Mouse (Mus musculus): ENCODE results near the gene Pitpna. TPM values are rescaled to one million over a fixed set of nuclear protein-coding genes. Genes with fewer than 3 reads are reported as not detected.

The Pitpna gene
- polyA plus RNA-seq, 1 experiment from 2014 or later = 70.8 TPM

DNA sequence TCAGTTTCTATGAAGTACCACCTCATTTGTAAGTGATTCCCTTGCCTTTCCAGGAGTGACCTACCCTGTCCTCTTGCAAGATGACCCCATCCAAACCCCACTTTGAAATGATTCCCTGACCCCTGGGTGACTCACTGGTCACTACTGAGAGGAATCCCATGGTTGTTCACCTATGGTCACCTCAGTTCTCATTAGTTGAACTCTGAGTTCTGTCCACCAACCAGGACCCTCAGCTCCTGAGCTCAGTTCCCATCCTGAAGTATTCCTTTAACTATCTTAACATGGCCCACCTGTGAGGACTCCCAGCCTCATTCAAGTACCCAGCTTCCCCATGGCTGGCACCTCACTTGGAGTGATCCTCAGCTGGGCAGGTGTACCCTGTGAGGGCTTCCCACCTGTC is 69.9 kb downstream of the Pitpna start:
- H3K36me3 ChIP-seq (ENCODE audit: poor library complexity, severe bottlenecking) = peaks cover 23% of the 10 kb centered on the region; the same call in 1 of the 2 replicates
- H3K9ac ChIP-seq = no peak overlapping the region
- no peak overlapping the region for H3K4me3 ChIP-seq
- no peak overlapping the region for H3K4me2 ChIP-seq
- H3K4me1 ChIP-seq = peaks cover 33% of the 10 kb centered on the region
- peaks cover 38% of the 10 kb centered on the region for H3K27me3 ChIP-seq
- H3K27ac ChIP-seq = no peak overlapping the region
- no peak for ATAC-seq
- no peaks in the 10 kb centered on the region for H3K9me3 ChIP-seq (replicated peaks)

DNA sequence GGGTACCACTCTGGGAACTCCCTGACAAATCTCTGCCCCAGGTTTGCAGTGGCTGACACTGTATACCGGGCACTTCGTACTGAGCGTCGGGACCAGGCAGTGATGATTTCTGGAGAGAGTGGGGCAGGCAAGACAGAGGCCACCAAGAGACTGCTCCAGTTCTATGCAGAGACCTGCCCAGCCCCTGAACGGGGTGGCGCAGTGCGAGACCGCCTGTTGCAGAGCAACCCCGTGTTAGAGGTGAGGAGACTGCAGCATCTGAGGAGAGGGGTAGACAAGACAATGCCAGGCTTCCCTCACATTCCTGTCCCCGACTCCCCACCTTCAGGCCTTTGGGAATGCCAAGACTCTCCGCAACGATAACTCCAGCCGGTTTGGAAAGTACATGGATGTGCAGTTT is 70.4 kb downstream of the Pitpna start:
- Histone ChIP-seq H3K4me2 (no peak overlapping the region), H3K9ac (no peak overlapping the region), H3K36me3 (ENCODE audit: poor library complexity, severe bottlenecking) (peaks cover 24% of the 10 kb centered on the region; the same call in 1 of the 2 replicates), H3K9me3 (replicated peaks) (no peaks in the 10 kb centered on the region), H3K27ac (no peak overlapping the region), H3K4me3 (no peak overlapping the region), H3K4me1 (peaks cover 29% of the 10 kb centered on the region), H3K27me3 (peaks cover 34% of the 10 kb centered on the region)
- WGBS = 92% methylated on average over 13 of the region's 13 CpGs
- no peak for ATAC-seq

DNA sequence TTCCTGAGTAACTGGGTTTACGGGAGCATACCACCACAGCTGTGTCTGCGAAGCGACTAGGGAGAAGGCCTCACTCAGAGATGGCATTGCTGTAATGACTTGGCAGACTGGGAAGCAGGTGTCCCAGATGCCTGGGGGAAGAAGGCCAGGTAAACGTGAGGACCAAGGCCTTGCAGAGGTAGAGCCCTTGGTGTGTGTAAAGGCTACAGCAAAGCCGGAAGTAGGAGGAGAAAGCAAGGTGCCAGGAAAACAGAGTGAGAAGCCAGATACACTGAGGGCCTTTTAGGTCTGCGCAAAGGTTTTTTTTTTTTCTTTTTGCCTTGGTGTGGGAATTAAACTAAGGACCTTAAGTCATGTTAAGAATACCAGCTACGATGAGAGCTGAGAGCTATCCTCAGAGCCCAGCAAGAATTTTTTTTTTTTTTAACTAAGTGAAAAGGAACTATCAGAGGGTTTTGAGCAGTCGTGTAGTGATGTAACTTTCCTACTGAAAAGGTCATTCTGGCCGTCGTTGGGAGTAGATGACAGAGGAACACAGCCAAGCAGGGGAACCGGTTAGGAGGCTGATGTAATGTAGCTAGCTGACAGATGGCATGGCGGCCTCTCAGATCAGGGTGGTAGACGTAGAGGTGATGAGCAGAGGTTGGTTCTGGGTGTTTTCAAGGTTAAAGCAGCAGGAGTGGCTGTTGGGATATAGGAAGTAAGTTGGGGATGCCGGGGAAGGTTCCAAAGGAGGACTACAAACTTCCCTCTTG is 71.3 kb downstream of the Pitpna start:
- H3K4me3 ChIP-seq = no peak overlapping the region
- WGBS = 83% methylated on average over 14 of the region's 14 CpGs
- H3K9me3 ChIP-seq (replicated peaks) = no peaks in the 10 kb centered on the region

DNA sequence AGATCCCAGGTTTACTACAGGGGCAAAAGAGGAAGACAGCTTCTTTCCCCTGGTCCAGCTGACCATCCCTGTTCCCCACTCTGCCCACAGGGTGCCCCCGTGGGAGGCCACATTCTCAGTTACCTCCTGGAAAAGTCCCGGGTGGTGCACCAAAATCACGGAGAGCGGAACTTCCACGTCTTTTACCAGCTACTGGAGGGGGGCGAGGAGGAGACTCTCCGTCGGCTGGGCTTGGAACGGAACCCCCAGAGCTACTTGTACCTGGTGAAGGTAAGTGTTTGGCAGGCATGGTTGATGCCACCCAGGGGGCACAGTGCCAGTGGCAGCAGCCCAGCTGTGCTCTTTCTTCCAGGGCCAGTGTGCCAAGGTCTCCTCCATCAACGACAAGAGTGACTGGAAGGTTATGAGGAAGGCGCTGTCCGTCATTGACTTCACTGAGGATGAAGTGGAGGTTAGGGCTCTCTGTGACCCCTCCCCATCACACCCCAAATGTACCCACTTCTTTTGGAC is 72.2 kb downstream of the Pitpna start:
- Histone ChIP-seq H3K9ac (no peak overlapping the region), H3K4me2 (no peak overlapping the region), H3K9me3 (replicated peaks) (no peaks in the 10 kb centered on the region), H3K36me3 (ENCODE audit: poor library complexity, severe bottlenecking) (peaks cover 24% of the 10 kb centered on the region; the same call in 1 of the 2 replicates), H3K4me1 (peaks cover 15% of the 10 kb centered on the region), H3K27me3 (peaks cover 15% of the 10 kb centered on the region), H3K4me3 (no peak overlapping the region), H3K27ac (no peak overlapping the region)
- WGBS = 95% methylated on average over 12 of the region's 12 CpGs
- ATAC-seq = no peak

More for the DNA sequence above, 71.3 kb downstream of the Pitpna start:
- Histone ChIP-seq H3K4me2 (no peak overlapping the region), H3K36me3 (ENCODE audit: poor library complexity, severe bottlenecking) (peaks cover 24% of the 10 kb centered on the region; the same call in 1 of the 2 replicates), H3K9ac (no peak overlapping the region), H3K27ac (no peak overlapping the region), H3K27me3 (peaks cover 25% of the 10 kb centered on the region), H3K4me1 (peaks cover 20% of the 10 kb centered on the region)
- ATAC-seq = no peak

DNA sequence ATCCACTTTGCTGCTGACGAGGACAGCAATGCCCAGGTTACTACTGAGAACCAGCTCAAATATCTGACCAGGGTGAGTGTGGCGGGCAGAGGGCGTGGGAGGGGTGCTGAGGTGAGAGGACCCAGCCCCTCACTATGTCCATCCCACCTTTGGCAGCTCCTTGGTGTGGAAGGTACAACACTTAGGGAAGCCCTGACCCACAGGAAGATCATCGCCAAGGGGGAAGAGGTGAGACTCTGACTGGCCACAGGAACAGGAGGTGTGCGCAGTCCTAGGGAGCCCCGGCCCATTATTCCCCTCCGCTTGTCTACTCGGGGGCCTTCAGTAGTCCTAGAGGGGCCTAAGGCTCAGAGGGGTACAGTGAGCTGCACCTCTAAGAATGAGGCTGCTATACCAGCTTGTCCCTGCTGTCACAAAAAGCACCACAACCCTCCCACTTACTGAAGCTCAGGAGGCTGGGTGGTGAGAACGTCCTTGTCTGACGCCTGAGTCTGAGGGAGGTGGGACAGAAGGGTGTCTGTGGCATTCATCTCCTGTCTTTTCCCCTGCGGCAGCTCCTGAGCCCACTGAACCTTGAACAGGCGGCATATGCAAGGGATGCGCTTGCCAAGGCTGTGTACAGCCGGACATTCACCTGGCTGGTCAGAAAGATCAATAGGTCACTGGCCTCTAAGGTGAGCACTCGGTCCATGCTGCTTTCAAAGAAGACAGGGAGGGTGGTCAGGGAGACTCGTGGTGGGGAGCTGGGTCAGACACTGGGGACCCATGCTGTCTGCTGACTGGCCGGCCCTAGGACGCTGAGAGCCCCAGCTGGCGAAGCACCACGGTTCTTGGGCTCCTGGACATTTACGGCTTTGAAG is 73.3 kb downstream of the Pitpna start:
- Histone ChIP-seq H3K9me3 (replicated peaks) (no peaks in the 10 kb centered on the region), H3K9ac (no peak overlapping the region; the same call in 1 of the 2 replicates), H3K4me1 (peaks cover 7% of the 10 kb centered on the region; the same call in 1 of the 2 replicates), H3K27ac (no peak overlapping the region), H3K36me3 (ENCODE audit: poor library complexity, severe bottlenecking) (peaks cover 26% of the 10 kb centered on the region; the same call in 1 of the 2 replicates), H3K27me3 (peaks cover 10% of the 10 kb centered on the region), H3K4me2 (no peak overlapping the region), H3K4me3 (no peak overlapping the region)
- ATAC-seq = no peak
- 91% methylated on average over 21 of the region's 21 CpGs for WGBS

DNA sequence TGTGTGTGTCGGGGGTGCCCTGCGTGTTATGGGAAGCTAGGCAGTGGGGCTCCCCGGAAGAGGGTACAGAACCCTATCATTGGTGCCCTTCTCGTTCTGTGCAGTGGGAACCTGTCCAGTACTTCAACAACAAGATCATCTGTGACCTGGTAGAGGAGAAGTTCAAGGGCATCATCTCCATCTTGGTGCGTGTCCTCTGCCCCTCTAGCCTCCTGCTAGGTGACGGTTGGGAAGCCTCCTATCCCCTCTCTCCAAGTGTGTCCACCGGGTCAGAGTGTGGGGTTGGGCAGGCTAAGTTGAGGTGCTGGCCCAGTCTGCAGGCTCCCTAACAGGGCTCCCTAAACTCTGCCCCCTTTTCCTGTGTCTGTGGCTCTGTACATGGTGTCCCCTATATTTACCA is 74.2 kb downstream of the Pitpna start:
- Histone ChIP-seq H3K4me2 (no peak overlapping the region), H3K36me3 (ENCODE audit: poor library complexity, severe bottlenecking) (peaks cover 34% of the 10 kb centered on the region; the same call in 1 of the 2 replicates), H3K9ac (no peak overlapping the region), H3K27me3 (peaks cover 3% of the 10 kb centered on the region; the same call in 1 of the 2 replicates), H3K4me1 (no peaks in the 10 kb centered on the region), H3K27ac (no peak overlapping the region), H3K4me3 (no peak overlapping the region), H3K9me3 (replicated peaks) (no peaks in the 10 kb centered on the region)
- WGBS = 88% methylated on average over 7 of the region's 7 CpGs
- no peak for ATAC-seq

DNA sequence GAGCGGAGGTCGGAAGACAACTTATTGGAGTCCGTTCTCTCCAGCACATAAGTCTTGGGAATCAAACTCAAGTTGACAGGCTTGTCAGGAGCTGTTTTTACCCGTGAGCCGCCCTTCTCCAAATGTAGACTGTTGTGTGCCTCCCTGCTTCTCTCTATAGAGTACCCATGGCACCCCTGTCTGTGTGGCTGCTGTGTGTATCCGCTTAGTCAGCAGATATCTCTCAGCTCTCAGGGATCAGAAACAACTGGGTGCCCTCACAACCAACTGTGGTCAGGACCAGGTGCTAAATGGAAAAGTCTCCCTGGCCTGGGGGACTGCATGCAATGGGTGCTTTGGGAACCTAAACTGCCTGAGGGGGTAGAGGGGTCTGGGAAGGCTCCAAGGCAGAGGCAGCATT is 78.4 kb downstream of the Pitpna start:
- Histone ChIP-seq H3K4me3 (no peak overlapping the region), H3K27me3 (no peaks in the 10 kb centered on the region), H3K36me3 (ENCODE audit: poor library complexity, severe bottlenecking) (peaks cover 46% of the 10 kb centered on the region; the same call in 1 of the 2 replicates), H3K27ac (no peak overlapping the region), H3K4me2 (no peak overlapping the region), H3K9me3 (replicated peaks) (no peaks in the 10 kb centered on the region), H3K4me1 (no peaks in the 10 kb centered on the region), H3K9ac (no peak overlapping the region)
- ATAC-seq = no peak
- WGBS = 93% methylated on average over 6 of the region's 6 CpGs

DNA sequence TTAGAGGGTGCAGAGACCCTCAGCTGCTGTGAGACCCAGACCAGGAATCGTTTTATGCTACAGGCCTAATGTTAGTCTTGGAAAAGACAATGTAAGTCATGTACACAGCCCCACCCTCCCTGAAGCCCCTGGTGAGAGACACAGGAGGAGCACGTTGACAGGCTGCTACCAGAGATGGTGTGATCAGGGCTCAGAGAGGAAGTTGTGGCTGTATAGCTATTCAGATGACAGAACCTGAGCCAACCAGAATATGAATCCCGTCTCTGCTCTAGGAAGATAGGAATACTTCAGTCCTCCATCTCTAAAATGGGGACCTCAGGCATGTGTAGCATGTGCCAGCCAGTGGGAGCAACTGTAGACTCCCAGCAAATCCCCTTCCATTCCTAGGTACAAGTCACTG is 80.7 kb downstream of the Pitpna start:
- 94% methylated on average over 3 of the region's 3 CpGs for WGBS
- Histone ChIP-seq H3K36me3 (ENCODE audit: poor library complexity, severe bottlenecking) (peaks cover 46% of the 10 kb centered on the region), H3K9ac (no peak overlapping the region), H3K27ac (no peak overlapping the region), H3K4me3 (no peak overlapping the region), H3K27me3 (no peaks in the 10 kb centered on the region), H3K4me1 (no peaks in the 10 kb centered on the region), H3K4me2 (no peak overlapping the region), H3K9me3 (replicated peaks) (no peaks in the 10 kb centered on the region)
- ATAC-seq = no peak

DNA sequence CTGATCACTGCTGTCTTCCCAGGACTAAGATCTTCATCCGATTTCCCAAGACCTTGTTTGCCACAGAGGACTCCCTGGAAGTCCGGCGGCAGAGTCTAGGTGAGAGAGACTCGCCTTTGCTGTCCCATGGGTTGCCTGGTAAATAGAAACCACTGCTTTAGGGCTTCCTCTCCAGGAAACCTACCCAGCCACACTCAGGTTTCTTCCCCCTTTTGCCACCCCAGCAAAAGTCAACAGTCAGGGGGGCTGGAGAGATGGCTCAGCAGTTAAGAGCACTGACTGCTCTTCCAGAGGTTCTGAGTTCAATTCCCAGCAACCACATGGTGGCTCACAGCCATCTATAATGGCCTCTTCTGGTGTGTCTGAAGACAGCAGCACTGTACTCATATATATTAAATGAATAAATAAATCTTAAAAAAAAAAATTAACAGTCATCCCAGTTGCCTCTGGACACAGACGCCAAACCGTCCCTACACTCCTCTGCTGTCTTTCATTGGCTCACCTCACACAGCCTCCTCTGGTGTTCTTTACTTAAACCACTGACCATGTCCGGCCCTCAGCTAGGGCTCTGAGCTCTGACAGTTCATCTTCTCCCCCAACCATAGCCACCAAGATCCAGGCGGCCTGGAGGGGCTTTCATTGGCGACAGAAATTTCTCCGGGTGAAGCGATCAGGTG is 81.4 kb downstream of the Pitpna start:
- 87% methylated on average over 11 of the region's 11 CpGs for WGBS
- H3K9me3 ChIP-seq (replicated peaks) = no peaks in the 10 kb centered on the region
- H3K27me3 ChIP-seq = no peaks in the 10 kb centered on the region
- H3K27ac ChIP-seq = no peak overlapping the region
- H3K36me3 ChIP-seq (ENCODE audit: poor library complexity, severe bottlenecking) = peaks cover 46% of the 10 kb centered on the region
- no peaks in the 10 kb centered on the region for H3K4me1 ChIP-seq
- no peak for ATAC-seq
- H3K4me2 ChIP-seq = no peak overlapping the region
- H3K4me3 ChIP-seq = no peak overlapping the region
- no peak overlapping the region for H3K9ac ChIP-seq

DNA sequence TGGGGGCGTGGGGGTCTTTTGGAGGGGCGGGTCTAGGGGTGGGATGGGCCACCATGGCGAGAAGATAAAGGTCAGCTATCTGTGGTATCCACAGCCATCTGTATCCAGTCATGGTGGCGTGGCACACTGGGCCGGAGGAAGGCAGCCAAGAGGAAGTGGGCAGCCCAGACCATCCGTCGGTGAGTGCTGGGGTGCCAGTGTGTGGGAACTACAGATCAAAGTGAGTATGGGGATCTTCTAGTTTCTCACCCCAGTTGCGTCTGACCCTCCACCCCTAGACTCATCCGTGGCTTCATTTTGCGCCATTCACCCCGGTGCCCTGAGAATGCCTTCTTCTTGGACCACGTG is 81.9 kb downstream of the Pitpna start:
- H3K4me3 ChIP-seq = no peak overlapping the region
- 87% methylated on average over 12 of the region's 12 CpGs for WGBS

DNA sequence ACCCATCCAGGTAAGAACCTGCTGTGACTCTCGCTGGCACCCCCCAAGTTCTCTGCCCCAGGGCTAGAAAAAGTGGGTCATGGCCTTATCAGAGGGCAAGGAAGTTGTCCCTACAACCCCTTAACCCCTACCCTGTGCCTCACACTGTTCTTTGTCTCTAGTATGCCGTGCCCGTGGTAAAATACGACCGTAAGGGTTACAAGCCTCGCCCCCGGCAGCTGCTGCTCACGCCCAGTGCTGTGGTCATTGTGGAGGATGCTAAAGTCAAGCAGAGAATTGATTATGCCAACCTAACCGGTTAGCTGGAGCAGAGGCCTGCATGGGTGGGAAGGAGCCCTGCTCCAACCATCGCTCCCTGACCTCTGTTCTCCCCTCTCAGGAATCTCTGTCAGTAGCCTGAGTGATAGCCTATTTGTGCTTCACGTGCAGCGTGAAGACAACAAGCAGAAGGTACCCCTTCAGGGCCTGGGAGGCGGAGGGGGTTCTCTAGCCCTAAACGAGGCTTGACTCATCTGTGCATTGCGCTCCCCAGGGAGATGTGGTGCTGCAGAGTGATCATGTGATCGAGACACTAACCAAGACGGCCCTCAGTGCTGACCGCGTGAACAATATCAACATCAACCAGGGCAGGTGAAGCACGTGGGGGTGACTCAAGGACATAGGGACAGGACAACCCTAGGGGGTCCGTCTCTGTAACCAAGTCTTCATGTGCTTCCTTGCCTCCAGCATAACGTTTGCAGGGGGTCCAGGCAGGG is 83.7 kb downstream of the Pitpna start:
- no peak overlapping the region for H3K27ac ChIP-seq
- no peak overlapping the region for H3K9ac ChIP-seq
- no peak overlapping the region for H3K4me2 ChIP-seq
- no peak for ATAC-seq
- 91% methylated on average over 22 of the region's 22 CpGs for WGBS
- H3K4me3 ChIP-seq = no peak overlapping the region
- no peaks in the 10 kb centered on the region for H3K4me1 ChIP-seq
- H3K36me3 ChIP-seq (ENCODE audit: poor library complexity, severe bottlenecking) = peaks cover 40% of the 10 kb centered on the region
- no peaks in the 10 kb centered on the region for H3K27me3 ChIP-seq
- H3K9me3 ChIP-seq (replicated peaks) = no peaks in the 10 kb centered on the region

More for the DNA sequence above, 81.9 kb downstream of the Pitpna start:
- Histone ChIP-seq H3K9me3 (replicated peaks) (no peaks in the 10 kb centered on the region), H3K27ac (no peak overlapping the region), H3K36me3 (ENCODE audit: poor library complexity, severe bottlenecking) (peaks cover 46% of the 10 kb centered on the region), H3K27me3 (no peaks in the 10 kb centered on the region), H3K9ac (no peak overlapping the region), H3K4me1 (no peaks in the 10 kb centered on the region), H3K4me2 (no peak overlapping the region)
- ATAC-seq = no peak

Measured in forebrain, embryonic 13.5 days (tissue).